Mouse (Mus musculus) right cerebral cortex, postnatal 36 days (tissue): ENCODE measurements around the gene Mettl5.
A peak's percentile ranks its signal among the peaks of the same experiment; 100 is the strongest.
"Not testable (repeated sequence)": the region's sequence is repeated elsewhere in the genome, so short reads cannot be mapped to it uniquely, and the experiment has no call there.

Source experiments
- DNase-seq, 2 experiments: peaks; one replicate each; pipeline ENCODE4 v3.0.0; 2022; ENCODE audit warnings: low spot score in 2 of 2, mixed read lengths in 1 of 2

Gene Mettl5

DNA sequence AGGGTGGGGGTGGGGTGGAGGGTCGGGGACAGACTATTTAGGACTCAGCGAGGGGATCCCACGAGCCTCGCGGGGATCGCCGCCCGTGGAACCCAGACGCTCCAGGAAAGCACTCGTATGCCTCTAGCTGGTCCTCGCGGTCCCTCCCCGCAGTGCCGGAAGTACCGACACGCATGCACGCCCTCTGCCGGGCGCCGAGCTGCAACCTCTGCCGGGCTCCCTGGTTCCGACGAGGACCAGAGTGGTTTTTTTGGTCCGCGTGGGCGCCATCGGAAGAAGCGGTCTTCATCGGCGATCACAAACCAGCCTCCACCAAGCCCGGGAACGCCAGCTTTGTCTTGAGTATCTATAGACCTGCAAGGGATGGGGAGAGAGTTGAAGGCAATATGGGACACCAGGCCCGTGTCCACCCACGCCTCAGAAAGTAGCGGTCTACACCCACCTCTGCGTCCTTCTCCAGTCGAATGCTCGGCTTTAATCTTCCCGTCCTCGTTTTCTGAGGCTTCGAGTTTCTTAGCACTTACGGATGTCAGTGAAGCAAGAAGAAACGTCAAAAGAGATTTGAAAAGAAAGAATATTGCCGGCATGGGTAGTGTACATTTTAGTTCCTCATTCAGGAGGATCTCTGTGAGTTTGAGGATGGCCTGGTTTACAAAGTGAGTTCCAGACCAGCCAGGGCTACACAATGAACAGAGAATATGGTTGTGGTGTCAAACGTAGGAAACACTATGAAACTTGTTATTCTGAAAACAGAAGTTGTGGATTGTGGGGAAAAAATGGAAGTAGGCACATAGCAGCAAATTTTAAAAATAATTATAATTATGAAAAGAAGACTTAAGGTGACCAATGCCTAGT lies at the start of gene Mettl5:
Mettl5 (minus strand) TSS at position 165 of the 855 bp plus-strand sequence.
- peak; percentile 86 for DNase-seq

DNA sequence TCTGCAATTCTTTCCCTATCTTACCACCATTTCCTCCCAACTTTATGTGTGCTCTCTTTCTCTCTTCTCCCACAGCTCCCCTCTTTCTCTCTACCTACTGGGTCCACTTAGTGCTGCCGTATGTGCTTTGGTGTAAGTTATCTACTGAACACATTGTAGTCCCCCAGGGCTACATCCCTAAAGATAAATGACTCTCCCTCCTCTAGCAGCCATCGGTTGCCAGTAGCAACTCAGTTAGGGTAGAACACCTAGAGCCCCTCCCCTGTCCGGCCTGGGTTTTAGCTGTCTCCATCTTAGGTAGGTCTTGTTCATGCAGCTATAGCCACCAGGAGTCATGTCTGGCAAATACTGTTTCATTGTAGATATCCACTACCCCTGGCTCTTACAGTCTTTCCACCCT lies 39.5 kb upstream of the Mettl5 start:
- DNase-seq, result no peak

DNA sequence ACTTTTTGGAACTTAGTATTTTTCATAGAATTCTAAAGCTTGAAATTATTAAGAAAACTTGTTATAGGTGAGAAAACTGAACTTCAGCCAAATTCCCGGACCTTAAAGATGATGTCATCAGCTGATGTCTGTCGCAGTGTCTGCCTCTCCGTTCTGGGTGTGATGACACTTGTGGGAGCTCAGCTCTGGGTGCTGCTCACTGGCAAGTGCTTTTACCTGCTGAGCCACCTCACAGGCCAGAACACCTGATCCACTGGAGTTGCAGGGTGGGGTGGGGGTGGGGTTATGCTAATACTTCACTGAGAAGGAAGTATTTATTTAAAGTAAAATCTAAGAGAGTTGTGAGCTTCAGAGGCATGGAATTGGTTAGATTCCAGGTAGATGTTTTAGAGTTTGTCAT lies 31.9 kb upstream of the Mettl5 start:
- DNase-seq, result no peak

DNA sequence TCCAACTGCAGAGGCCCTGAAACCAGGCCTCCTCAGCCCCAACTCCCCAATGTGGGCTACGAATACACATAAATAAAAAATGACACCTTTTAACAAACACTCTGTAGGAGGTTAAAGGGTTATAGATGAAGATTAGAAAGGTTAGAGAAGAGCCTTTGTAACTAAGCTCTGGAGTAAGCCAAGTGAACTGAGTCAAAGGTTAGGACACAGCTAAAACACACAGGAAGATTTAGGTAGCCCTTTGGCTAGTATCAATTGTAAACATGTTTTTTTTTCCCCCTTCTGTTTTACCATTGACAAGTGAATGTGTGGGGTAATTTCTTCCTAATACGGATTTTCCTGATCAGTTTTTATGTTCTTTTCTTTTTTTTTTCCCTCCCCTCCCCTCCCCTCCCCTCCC lies 27.4 kb upstream of the Mettl5 start:
- DNase-seq, result no peak

DNA sequence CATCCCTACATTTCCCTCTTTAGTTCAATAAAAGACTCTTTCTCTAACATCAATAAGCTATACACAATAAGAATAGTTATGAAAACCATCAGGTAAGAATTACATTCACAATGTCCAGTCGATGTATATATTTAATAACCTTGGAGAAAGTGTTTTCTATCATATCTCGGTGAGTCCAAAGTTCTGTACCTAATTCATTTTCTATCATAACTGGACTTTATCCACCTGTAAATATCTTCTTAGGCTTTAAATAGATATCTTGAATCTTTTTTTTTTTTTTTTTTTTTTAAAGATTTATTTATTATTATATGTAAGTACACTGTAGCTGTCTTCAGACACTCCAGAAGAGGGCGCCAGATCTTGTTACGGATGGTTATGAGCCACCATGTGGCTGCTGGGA lies 22.0 kb upstream of the Mettl5 start:
- DNase-seq, result not testable (repeated sequence)

DNA sequence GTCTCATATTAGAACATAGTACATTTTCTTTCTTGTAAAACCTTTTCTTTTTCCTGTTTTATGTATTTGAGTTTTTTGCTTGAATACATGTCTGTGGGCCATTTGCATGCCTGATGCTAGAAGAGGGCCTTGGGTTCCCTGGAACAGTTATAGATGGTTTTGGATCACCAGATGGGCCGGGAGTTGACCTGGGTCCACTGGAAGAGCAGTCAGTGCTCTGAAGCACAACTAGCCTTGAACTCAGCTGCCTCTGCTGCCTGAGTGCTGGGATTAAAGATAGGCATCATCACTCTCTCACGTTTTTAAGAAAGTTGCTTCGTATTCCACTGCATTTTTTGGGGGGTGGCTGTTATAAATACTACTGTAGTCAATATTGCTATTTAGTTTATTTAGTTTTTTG lies 18.1 kb upstream of the Mettl5 start:
- DNase-seq, result no peak

DNA sequence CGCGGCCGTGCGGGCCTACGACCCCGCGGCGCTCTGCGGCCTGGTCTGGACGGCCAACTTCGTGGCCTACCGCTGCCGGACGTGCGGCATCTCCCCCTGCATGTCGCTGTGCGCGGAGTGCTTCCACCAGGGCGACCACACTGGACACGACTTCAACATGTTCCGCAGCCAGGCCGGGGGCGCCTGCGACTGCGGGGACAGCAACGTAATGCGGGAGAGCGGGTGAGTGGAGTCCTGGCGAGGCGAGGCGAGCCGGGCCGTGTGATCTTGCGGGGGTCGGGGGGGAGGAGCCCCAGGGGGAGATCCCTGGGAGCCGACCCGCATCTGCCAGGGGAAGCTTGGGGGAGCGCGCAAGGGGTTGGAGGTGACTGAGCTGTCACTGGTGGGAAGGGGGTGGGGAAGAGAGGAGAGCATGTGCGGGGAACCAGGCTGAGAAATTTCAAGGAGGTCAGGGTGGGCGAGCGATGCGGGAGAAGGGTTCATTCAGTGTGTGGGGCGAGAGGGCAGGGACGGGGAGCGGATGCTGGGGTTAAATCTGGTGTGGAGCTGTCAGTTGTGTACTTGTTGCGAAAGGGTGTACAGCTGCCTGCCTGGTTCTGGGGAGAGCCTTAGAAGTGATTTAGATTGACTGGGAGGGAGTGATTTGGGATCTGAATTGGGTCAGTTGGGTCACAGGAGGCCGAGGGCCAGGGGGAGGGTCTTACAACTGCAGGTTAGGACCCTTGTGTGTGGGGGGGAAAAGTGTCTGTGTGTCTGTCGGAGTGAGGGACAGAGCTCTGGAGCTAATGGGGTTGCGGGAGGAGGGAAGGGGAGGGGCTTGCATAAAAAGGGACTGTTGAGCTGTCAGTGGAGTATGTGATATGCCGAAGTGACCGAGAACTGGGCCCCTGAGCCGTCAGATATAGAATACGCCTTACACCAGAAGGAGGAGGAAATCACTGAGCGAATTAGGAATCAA lies 12.5 kb upstream of the Mettl5 start:
- DNase-seq, result peak; percentile 29 to 41

DNA sequence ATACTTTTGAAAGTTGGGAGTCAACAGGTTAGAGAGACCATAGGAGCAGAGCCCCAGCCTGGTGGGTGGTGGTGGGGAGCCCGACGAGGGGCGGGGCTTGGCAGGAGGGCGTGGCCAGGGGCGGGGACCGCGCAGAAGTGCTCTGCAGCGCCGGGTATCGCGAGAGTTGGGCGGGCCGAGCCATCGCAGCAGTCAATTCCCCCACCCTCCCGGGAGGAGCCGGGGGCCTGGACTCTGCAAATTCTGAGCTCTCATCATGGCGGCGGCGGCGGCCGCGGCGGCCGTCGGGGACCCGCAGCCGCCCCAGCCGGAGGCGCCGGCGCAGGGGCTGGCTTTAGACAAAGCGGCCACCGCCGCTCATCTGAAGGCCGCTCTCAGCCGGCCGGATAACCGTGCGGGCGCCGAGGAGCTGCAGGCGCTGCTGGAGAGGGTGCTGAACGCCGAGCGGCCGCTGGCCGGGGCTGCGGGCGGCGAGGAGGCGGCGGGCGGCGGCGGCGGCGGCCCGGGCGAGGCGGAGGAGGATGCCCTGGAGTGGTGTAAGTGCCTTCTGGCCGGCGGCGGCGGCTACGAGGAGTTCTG lies 11.7 kb upstream of the Mettl5 start, which contains the start of gene Ubr3:
Ubr3 (plus strand) TSS at position 208 of the 579 bp plus-strand sequence.
- peak; percentile 94 to 95 for DNase-seq

DNA sequence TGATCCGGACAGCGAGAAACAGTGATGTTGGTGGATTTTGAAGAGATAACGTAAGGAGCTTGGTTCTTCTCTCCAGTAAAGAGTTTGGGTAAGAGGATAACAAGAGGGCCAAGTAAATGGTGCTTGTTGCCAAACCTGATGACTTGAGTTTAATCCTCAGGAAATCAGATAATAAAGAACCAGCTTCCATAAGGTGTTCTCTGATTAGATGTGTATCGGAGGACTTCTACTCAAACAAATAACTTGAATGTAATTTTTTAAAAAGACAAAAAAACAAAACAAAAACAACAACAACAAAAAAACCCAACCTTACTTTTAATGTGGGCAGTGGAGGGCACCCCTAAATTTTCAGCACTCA lies 10.8 kb upstream of the Mettl5 start:
- DNase-seq, result no peak

DNA sequence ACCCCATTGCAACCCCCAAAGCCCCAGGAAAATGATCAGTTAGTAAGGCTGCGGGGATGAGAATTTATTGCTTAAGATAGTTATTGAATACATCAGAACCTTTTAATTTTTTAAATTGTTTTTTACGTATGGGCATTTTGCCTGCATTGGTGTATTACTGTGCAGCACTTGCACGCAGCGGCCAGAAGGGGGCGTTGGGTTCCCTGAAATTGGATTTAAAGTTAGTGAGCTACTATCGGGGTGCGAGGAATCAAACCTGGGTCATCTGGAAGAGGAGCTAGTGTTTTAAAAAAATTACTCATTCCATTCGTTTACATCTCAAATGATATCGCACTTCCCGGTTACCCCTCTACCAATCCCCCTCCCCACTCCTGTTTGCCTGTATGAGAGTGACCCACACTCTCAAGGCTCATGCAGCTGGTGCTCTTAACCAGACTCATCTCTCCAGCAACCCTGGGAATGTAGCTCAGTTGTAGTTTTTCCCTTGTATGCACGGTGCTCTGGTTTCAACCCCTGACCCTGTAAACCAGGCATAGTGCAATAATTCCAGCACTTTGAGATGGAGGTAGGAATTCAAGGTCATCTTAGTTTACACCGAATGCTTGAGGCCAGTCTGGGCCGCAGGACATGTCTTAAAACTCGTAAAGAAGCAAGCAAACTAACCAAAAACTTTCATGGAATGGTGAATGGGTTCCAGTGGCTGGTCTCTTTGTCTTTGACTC lies 10.2 kb upstream of the Mettl5 start:
- DNase-seq, result no peak

DNA sequence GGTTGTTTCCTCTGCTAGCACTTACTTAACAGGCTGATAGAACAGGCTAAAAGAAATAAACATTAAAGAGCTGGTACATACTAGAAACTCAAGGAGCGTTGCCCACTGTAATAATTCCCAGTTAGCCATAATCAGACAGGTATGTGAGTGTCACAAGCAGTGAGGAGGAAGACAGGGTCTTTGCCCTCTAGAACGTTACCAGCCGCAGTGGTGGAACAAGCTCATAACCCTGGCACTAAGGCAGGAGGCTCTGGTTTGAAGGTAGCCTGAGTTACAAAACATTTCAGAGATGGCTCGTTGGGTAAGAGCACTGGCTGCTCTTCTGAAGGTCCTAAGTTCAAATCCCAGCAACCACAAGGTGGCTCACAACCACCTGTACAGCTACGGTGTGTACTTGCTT lies 8.5 kb upstream of the Mettl5 start:
- DNase-seq, result no peak

DNA sequence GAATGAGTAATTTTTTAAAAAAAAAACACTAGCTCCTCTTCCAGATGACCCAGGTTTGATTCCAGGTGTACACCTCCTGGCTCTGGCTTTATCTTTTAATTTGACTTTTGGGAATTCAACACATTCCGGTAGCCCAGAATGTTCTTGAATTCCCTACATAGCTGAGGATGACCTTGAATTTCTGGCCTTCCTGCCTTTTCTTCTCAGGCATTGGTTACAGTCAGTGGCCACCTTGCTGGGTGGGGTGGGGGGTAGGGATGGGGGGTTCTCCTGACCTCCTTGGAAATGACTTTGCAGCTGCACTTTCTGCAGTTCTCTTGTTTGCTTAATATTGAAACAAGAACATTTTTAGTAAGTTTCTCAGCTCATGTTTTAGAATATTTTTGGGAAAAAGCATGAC lies 7.7 kb upstream of the Mettl5 start:
- DNase-seq, result no peak

DNA sequence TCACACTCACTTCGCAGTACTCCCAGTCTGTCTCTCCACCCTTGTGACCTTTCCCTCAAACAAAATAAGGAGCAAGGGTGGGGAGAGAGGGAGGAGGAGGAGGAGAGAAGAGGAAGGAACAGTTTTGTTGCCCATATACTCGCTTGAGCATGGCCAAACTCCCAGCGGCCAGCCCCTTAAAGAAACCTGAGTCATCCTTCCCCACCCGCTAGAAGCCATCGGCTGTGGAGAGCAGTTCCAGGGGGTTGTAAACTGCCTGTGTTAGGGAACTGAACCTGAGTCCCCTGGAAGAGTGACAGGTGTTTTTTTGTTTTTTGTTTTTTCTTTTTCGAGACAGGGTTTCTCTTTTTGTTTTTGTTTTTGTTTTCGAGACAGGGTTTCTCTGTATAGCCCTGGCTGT lies 5.4 kb upstream of the Mettl5 start:
- DNase-seq, result no peak

DNA sequence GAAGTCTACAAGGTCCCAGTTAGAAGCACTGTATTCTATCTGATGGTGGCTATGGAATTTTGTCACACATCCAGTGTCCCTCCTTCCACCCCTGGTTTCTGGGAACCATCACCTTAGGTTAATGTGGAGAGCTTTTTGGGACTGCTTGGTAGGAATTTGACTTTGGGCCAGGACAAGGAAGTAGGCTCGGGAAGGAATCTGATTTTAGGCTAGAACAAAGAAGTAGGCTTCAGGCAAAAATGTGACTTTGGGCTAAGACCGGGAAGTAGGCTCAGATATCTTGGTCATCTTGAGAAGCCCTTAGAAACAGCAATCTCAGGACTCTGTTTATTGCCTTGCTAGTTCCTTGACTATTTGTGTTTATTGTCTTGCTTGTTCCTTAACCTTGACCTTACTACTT lies 3.5 kb upstream of the Mettl5 start:
- no peak for DNase-seq

DNA sequence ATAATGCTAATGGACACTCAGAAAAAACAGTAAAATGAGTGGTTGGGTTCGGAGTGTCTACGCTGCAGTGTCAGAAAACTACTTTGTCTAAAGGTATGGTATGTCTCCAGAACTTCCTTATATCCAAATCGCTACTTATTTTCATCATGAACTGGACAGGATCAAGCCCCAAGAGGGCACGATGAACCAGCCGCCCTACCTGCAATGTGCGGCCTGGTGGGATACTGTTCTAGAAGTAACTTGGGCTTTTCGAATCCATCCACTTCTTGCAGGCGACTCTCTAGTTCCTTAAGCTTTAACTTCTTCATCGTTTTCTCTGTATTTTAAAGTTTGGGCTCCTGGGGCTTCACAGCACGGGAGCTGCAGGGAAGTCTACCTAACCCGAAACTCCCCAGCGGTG lies 365 bp downstream of the Mettl5 start:
- DNase-seq, result no peak

DNA sequence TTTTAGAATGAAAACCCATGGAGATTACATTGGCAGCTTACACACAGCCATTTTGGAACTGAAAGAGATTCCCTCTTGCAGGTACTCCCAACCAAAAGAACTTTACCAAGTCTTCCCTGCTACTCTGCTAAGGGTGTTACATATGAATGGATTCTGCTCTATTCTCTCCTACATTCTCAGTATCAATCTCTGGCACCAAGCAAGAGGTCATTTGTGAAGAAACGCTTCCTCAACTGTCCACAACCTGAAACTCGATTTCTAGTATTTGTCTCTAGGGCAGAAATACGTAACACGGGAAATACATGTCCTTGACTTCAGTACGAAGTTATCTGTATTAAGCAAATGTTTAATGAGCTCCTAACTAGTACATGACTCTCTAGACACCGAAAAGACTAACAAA lies 834 bp downstream of the Mettl5 start:
- no peak for DNase-seq

DNA sequence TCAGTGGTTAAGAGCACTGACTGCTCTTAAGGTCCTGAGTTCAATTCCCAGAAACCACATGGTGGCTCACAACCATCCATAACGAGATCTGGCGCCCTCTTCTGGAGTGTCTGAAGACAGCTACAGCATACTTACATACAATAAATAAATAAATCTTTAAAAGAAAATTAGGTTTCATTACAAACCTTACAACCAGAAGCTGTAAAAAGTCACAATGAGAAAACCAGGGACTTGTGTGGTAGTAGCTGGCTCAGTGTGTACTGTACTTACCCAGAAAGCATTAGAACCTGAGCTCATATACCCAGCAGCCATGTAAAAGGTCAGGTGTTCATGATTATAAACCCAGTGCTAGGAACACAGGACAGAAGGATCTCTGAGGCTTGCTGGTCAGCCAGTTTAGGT lies 1.4 kb downstream of the Mettl5 start:
- DNase-seq, result no peak

DNA sequence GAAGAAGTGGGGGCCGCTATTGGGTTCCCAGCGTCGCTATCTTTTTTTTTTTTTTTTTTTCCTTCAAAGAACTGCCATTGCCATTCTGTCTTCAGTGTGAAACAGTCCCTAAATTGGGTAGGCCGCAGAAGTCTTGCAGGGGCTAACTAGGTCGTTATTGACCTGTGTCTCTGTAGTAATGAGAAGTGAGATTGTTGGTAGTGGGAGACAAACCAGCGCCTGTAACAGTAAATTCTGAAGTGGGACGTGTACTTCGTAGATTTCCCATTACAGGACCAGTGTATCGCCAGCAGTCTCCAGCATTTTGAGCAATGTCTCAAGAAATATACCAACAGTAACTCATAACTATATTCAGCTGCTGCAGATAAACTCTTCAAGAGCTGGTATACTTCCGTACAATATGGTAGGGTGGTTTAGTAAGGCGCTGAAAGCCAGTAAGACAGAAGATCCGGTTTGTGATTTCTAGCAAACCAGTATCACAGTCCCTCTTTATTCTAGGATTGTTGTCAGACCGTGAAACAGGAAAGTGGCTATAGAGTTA lies 23.2 kb downstream of the Mettl5 start:
- no peak for DNase-seq

DNA sequence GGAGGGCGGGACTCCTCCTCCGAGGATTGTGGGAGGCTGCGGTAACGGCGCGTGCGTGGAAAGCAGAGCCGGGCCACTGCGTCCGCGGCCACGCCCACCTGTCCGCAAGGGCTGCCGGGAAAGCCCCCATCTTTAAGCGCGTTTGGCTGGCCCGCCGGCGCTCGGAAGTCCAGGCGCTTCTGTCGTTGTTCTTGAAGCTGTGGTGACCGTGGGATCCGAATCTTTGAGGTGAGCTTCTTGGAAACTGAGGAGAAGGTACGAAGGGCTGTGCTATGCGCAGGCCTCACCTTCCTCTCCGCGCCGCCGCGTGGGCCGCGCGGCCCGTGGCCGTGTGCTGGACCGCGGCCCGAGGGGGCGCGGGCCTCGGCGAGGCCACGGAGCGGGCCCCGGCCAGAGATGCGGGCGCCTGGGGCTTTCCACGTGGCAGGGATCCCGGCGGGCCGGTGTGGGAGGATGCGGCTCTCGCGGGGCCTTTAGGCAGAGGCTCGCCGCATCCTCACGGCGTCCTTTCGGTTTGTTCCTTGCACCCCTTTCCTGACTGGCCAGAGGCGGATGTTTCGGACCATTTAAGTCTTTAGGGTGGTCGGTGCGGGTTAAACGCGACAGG lies 23.8 kb downstream of the Mettl5 start, which contains the start of gene Ssb:
Ssb (plus strand) TSS at position 78 of the 607 bp plus-strand sequence.
- peak; percentile 90 for DNase-seq

DNA sequence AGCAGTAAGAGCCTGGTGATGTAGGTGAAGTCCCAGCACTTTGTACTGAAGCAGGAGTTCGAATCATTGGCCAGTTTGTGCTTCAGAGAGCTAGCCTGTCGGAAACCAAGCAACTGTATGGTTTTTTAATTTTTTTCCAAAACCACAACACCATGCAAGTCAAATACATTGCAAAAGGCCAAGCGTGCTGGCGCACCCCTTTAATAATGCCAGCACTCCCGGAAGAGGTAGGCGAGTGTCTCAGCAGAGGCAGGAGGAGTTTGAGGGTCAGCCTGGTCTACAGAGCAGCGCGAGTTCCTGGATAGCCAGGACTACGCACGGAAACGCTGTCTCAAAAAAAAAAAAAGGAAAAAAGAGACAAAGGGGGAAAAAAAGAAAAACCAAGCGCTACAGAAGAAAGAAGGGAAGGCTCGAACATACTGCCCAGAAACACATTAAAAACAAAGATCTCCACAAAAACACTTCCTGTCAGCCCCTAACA lies 24.4 kb downstream of the Mettl5 start:
- DNase-seq, result no peak

DNA sequence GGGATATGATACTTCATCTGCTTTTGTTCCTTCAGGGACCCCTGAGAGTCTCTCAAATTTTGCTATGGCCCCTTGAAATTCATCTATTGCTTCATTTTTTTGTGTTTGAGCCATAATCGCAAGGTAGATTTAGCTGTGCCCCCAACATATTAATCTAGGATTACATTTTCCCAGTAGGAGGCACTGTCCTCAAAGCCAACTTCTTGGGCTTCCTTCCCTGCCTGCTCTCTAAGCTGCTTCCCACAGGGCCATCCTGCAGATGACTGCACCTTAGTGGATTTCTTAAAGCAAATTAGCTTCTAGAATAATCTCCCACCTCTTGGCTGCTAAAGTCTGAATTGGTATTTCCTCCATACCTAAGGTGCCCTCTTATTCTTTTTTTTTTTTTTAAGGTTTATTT lies 27.5 kb downstream of the Mettl5 start:
- no peak for DNase-seq
